Mouse (Mus musculus): Measurements from ENCODE around the gene Acox3. TPM values are rescaled to one million over a fixed set of nuclear protein-coding genes. Genes with fewer than 3 reads are reported as not detected.

Acox3 gene
- polyA plus RNA-seq, 1 experiment = 15.1 TPM

- no peak overlapping the region for H3K9ac ChIP-seq (ENCODE audit: low read depth, poor library complexity, severe bottlenecking)
- H3K27me3 ChIP-seq (ENCODE audit: control insufficient read depth, insufficient read depth, low read length, poor library complexity, severe bottlenecking) = no peaks in the 10 kb centered on the region
- H3K9me3 ChIP-seq (replicated peaks; ENCODE audit: control insufficient read depth, insufficient read depth, low read length, poor library complexity, severe bottlenecking) = no peaks in the 10 kb centered on the region
- no peaks in the 10 kb centered on the region for H3K36me3 ChIP-seq (ENCODE audit: control insufficient read depth, insufficient read depth, low read length, poor library complexity, severe bottlenecking)
- H3K27ac ChIP-seq (ENCODE audit: insufficient read depth, low read length) = no peak overlapping the region
- H3K4me1 ChIP-seq (ENCODE audit: control insufficient read depth, insufficient read depth, low read length) = no peaks in the 10 kb centered on the region
- no peak overlapping the region for H3K4me3 ChIP-seq (ENCODE audit: low read depth, low read length)
- no peak for TF ChIP-seq POLR2A (IDR thresholded peaks at IDR 0.05; ENCODE audit: insufficient read depth, low read length)
- TF ChIP-seq EP300 (IDR thresholded peaks at IDR 0.05; ENCODE audit: insufficient read depth, low read depth, low read length) = no peak
- no peak for TF ChIP-seq CTCF (IDR thresholded peaks at IDR 0.05; ENCODE audit: low read depth, low read length)
These were observed 69.5 kb downstream of the Acox3 start for GRCm38 (mm10) chr5:35652319-35652718.

GRCm38 (mm10) chr5:35652872-35653271 is 70.0 kb downstream of the Acox3 start:
- Histone ChIP-seq H3K27ac (ENCODE audit: insufficient read depth, low read length) (no peak overlapping the region), H3K9ac (ENCODE audit: low read depth, poor library complexity, severe bottlenecking) (no peak overlapping the region), H3K36me3 (ENCODE audit: control insufficient read depth, insufficient read depth, low read length, poor library complexity, severe bottlenecking) (no peaks in the 10 kb centered on the region), H3K9me3 (replicated peaks; ENCODE audit: control insufficient read depth, insufficient read depth, low read length, poor library complexity, severe bottlenecking) (no peaks in the 10 kb centered on the region), H3K4me3 (ENCODE audit: low read depth, low read length) (no peak overlapping the region), H3K27me3 (ENCODE audit: control insufficient read depth, insufficient read depth, low read length, poor library complexity, severe bottlenecking) (no peaks in the 10 kb centered on the region), H3K4me1 (ENCODE audit: control insufficient read depth, insufficient read depth, low read length) (no peaks in the 10 kb centered on the region)
- TF ChIP-seq EP300 (IDR thresholded peaks at IDR 0.05; ENCODE audit: insufficient read depth, low read depth, low read length) = no peak
- TF ChIP-seq CTCF (IDR thresholded peaks at IDR 0.05; ENCODE audit: low read depth, low read length) = peak; percentile 29
- TF ChIP-seq POLR2A (IDR thresholded peaks at IDR 0.05; ENCODE audit: insufficient read depth, low read length) = no peak

GRCm38 (mm10) chr5:35653743-35654395 is 71.0 kb downstream of the Acox3 start:
- Histone ChIP-seq H3K4me3 (ENCODE audit: low read depth, low read length) (no peak overlapping the region), H3K9me3 (replicated peaks; ENCODE audit: control insufficient read depth, insufficient read depth, low read length, poor library complexity, severe bottlenecking) (no peaks in the 10 kb centered on the region), H3K36me3 (ENCODE audit: control insufficient read depth, insufficient read depth, low read length, poor library complexity, severe bottlenecking) (no peaks in the 10 kb centered on the region), H3K27me3 (ENCODE audit: control insufficient read depth, insufficient read depth, low read length, poor library complexity, severe bottlenecking) (no peaks in the 10 kb centered on the region), H3K27ac (ENCODE audit: insufficient read depth, low read length) (no peak overlapping the region), H3K9ac (ENCODE audit: low read depth, poor library complexity, severe bottlenecking) (no peak overlapping the region), H3K4me1 (ENCODE audit: control insufficient read depth, insufficient read depth, low read length) (no peaks in the 10 kb centered on the region)
- TF ChIP-seq POLR2A (IDR thresholded peaks at IDR 0.05; ENCODE audit: insufficient read depth, low read length) (no peak), EP300 (IDR thresholded peaks at IDR 0.05; ENCODE audit: insufficient read depth, low read depth, low read length) (no peak), CTCF (IDR thresholded peaks at IDR 0.05; ENCODE audit: low read depth, low read length) (no peak)

GRCm38 (mm10) chr5:35655753-35656485 is 73.1 kb downstream of the Acox3 start:
- H3K27me3 ChIP-seq (ENCODE audit: control insufficient read depth, insufficient read depth, low read length, poor library complexity, severe bottlenecking) = no peaks in the 10 kb centered on the region
- no peak overlapping the region for H3K9ac ChIP-seq (ENCODE audit: low read depth, poor library complexity, severe bottlenecking)
- no peak for TF ChIP-seq EP300 (IDR thresholded peaks at IDR 0.05; ENCODE audit: insufficient read depth, low read depth, low read length)
- TF ChIP-seq CTCF (IDR thresholded peaks at IDR 0.05; ENCODE audit: low read depth, low read length) = peak; percentile 16
- no peak for TF ChIP-seq POLR2A (IDR thresholded peaks at IDR 0.05; ENCODE audit: insufficient read depth, low read length)
- H3K4me3 ChIP-seq (ENCODE audit: low read depth, low read length) = no peak overlapping the region
- H3K36me3 ChIP-seq (ENCODE audit: control insufficient read depth, insufficient read depth, low read length, poor library complexity, severe bottlenecking) = no peaks in the 10 kb centered on the region
- no peak overlapping the region for H3K27ac ChIP-seq (ENCODE audit: insufficient read depth, low read length)
- H3K4me1 ChIP-seq (ENCODE audit: control insufficient read depth, insufficient read depth, low read length) = no peaks in the 10 kb centered on the region
- no peaks in the 10 kb centered on the region for H3K9me3 ChIP-seq (replicated peaks; ENCODE audit: control insufficient read depth, insufficient read depth, low read length, poor library complexity, severe bottlenecking)

- Histone ChIP-seq H3K4me1 (ENCODE audit: control insufficient read depth, insufficient read depth, low read length) (no peaks in the 10 kb centered on the region), H3K4me3 (ENCODE audit: low read depth, low read length) (no peak overlapping the region), H3K27ac (ENCODE audit: insufficient read depth, low read length) (no peak overlapping the region), H3K9me3 (replicated peaks; ENCODE audit: control insufficient read depth, insufficient read depth, low read length, poor library complexity, severe bottlenecking) (no peaks in the 10 kb centered on the region), H3K36me3 (ENCODE audit: control insufficient read depth, insufficient read depth, low read length, poor library complexity, severe bottlenecking) (no peaks in the 10 kb centered on the region), H3K27me3 (ENCODE audit: control insufficient read depth, insufficient read depth, low read length, poor library complexity, severe bottlenecking) (no peaks in the 10 kb centered on the region), H3K9ac (ENCODE audit: low read depth, poor library complexity, severe bottlenecking) (no peak overlapping the region)
- TF ChIP-seq CTCF (IDR thresholded peaks at IDR 0.05; ENCODE audit: low read depth, low read length) (no peak), EP300 (IDR thresholded peaks at IDR 0.05; ENCODE audit: insufficient read depth, low read depth, low read length) (no peak), POLR2A (IDR thresholded peaks at IDR 0.05; ENCODE audit: insufficient read depth, low read length) (no peak)
These were observed 76.7 kb downstream of the Acox3 start for GRCm38 (mm10) chr5:35659503-35659902.

GRCm38 (mm10) chr5:35661210-35661609 is 78.4 kb downstream of the Acox3 start:
- no peak overlapping the region for H3K27ac ChIP-seq (ENCODE audit: insufficient read depth, low read length)
- no peaks in the 10 kb centered on the region for H3K9me3 ChIP-seq (replicated peaks; ENCODE audit: control insufficient read depth, insufficient read depth, low read length, poor library complexity, severe bottlenecking)
- no peak overlapping the region for H3K9ac ChIP-seq (ENCODE audit: low read depth, poor library complexity, severe bottlenecking)
- H3K4me3 ChIP-seq (ENCODE audit: low read depth, low read length) = no peak overlapping the region
- no peaks in the 10 kb centered on the region for H3K27me3 ChIP-seq (ENCODE audit: control insufficient read depth, insufficient read depth, low read length, poor library complexity, severe bottlenecking)
- no peaks in the 10 kb centered on the region for H3K4me1 ChIP-seq (ENCODE audit: control insufficient read depth, insufficient read depth, low read length)
- no peak for TF ChIP-seq CTCF (IDR thresholded peaks at IDR 0.05; ENCODE audit: low read depth, low read length)
- no peak for TF ChIP-seq EP300 (IDR thresholded peaks at IDR 0.05; ENCODE audit: insufficient read depth, low read depth, low read length)
- no peak for TF ChIP-seq POLR2A (IDR thresholded peaks at IDR 0.05; ENCODE audit: insufficient read depth, low read length)
- H3K36me3 ChIP-seq (ENCODE audit: control insufficient read depth, insufficient read depth, low read length, poor library complexity, severe bottlenecking) = no peaks in the 10 kb centered on the region

Measured in ES-Bruce4 (cell line).